Comparison of ENCODE assay signal across 26 mouse cellular contexts in the genomic region with DNA sequence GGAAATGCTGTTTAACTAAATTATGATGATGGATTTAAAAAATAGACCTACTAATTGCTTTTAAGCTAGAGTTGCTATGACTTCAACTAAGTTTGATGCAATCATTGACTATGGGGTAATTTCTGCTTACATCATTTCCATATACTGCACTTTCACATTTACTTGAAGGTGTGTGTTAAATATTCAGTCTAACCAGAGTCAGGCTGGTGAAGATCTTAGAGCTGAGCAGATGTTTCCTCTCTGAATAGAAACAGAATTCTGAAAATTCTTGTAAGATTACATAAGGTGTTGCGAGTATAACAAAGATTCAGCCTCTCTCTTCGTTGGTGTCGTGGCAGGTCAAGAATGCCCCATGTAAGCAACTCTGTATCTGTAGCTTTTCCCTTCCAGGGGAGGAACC.
"Had no signal": no experiment of that assay in that cellular context is flagged by ENCODE, and none has a peak within 500 bp of the region (broad histone marks: within the 10 kb centered on the region; RNA-seq: fewer than 3 reads in every experiment).

No protein-coding gene starts in this region.

- H3K4me3 ChIP-seq: gastrocnemius, adult 2 months; heart, adult 2 months; heart, embryonic 13.5 days; heart, embryonic 15.5 days; hindbrain, embryonic 10.5 days; hindbrain, embryonic 12.5 days; intestine, embryonic 15.5 days; limb, embryonic 13.5 days; limb, embryonic 15.5 days; liver, embryonic 12.5 days had no signal

- H3K4me1 ChIP-seq: heart, embryonic 15.5 days; hindbrain, embryonic 10.5 days; hindbrain, embryonic 12.5 days; liver, embryonic 12.5 days had no signal

- ATAC-seq: hindbrain, embryonic 16.5 days; inflammation-experienced regulatory T-cells, adult 6 months; intestine, embryonic 15.5 days; intestine, postnatal 0 days; liver, embryonic 12.5 days had no signal

- H3K9me3 ChIP-seq: heart, embryonic 13.5 days; heart, embryonic 15.5 days; hindbrain, embryonic 10.5 days; hindbrain, embryonic 12.5 days; intestine, embryonic 15.5 days; limb, embryonic 13.5 days; limb, embryonic 15.5 days; liver, embryonic 12.5 days had no signal

- H3K36me3 ChIP-seq: heart, embryonic 13.5 days; heart, embryonic 15.5 days; hindbrain, embryonic 10.5 days; hindbrain, embryonic 12.5 days; intestine, embryonic 15.5 days; limb, embryonic 13.5 days; limb, embryonic 15.5 days; liver, embryonic 12.5 days had no signal

- DNase-seq: gastrocnemius, adult 2 months; gastrocnemius, postnatal 10 days; gastrocnemius, postnatal 25 days; heart, adult 2 months; heart, postnatal 4 days; kidney, adult 2 months; kidney, adult 9 months; kidney, postnatal 14 days; kidney, postnatal 36 days; layer of hippocampus, adult 9-11 months; layer of hippocampus, postnatal 36 days had no signal

- H3K4me2 ChIP-seq: heart, embryonic 11.5 days; heart, embryonic 13.5 days; heart, embryonic 15.5 days; hindbrain, embryonic 12.5 days; hindbrain, embryonic 14.5 days; intestine, embryonic 15.5 days; limb, embryonic 13.5 days; limb, embryonic 15.5 days; liver, embryonic 12.5 days had no signal

- H3K27ac ChIP-seq: gastrocnemius, adult 2 months; heart, adult 2 months; heart, embryonic 13.5 days; heart, embryonic 15.5 days; hindbrain, embryonic 10.5 days; hindbrain, embryonic 12.5 days; hindbrain, embryonic 14.5 days; intestine, embryonic 15.5 days; kidney, postnatal 0 days; limb, embryonic 13.5 days; limb, embryonic 15.5 days; liver, embryonic 12.5 days; liver, embryonic 14.5 days had no signal

- H3K9ac ChIP-seq: heart, embryonic 13.5 days; heart, embryonic 15.5 days; hindbrain, embryonic 12.5 days; hindbrain, embryonic 14.5 days; intestine, embryonic 15.5 days; limb, embryonic 13.5 days; limb, embryonic 15.5 days; liver, embryonic 12.5 days; liver, embryonic 14.5 days had no signal

- H3K27me3 ChIP-seq: hindbrain, embryonic 12.5 days; intestine, embryonic 15.5 days; limb, embryonic 13.5 days; limb, embryonic 15.5 days had no signal
